Mouse (Mus musculus): ENCODE data around the gene Cyp4v3. TPM values are rescaled to one million over a fixed set of nuclear protein-coding genes. Genes with fewer than 3 reads are reported as not detected.
A peak's percentile ranks its signal among the peaks of the same experiment; 100 is the strongest.

Gene Cyp4v3
- polyA plus RNA-seq, 1 experiment from 2014 or later: 8.0 TPM

GRCm38 (mm10) chr8:45363220-45363619, 30.2 kb upstream of the Cyp4v3 start:
- H3K27me3 ChIP-seq (ENCODE audit: insufficient read depth, low read length): no peaks in the 10 kb centered on the region
- DNase-seq (no peak), ATAC-seq (peak; percentile 50)
- no peaks in the 10 kb centered on the region for H3K4me1 ChIP-seq (ENCODE audit: insufficient read depth)
- no peak overlapping the region for H3K4me3 ChIP-seq (ENCODE audit: low read depth, low read length)
- H3K4me2 ChIP-seq (ENCODE audit: low read depth, low read length): no peak overlapping the region
- H3K9ac ChIP-seq (replicated peaks): no peak overlapping the region
- TF ChIP-seq EP300 (IDR thresholded peaks at IDR 0.05; ENCODE audit: low read depth) (no peak), CTCF (IDR thresholded peaks at IDR 0.05; ENCODE audit: low read depth) (no peak)
- WGBS (ENCODE audit: insufficient replicate concordance): 77% methylated on average over 1 of the region's 1 CpGs
- H3K9me3 ChIP-seq (ENCODE audit: low read length): no peaks in the 10 kb centered on the region
- no peak overlapping the region for H3K27ac ChIP-seq (ENCODE audit: low read depth)
- H3K36me3 ChIP-seq (replicated peaks; ENCODE audit: insufficient read depth, low read length): no peaks in the 10 kb centered on the region

- Histone ChIP-seq H3K27me3 (ENCODE audit: insufficient read depth, low read length) (no peaks in the 10 kb centered on the region), H3K4me3 (ENCODE audit: low read depth, low read length) (no peak overlapping the region), H3K9me3 (ENCODE audit: low read length) (no peaks in the 10 kb centered on the region), H3K9ac (replicated peaks) (no peak overlapping the region), H3K36me3 (replicated peaks; ENCODE audit: insufficient read depth, low read length) (no peaks in the 10 kb centered on the region), H3K4me1 (ENCODE audit: insufficient read depth) (peaks cover 5% of the 10 kb centered on the region; the same call in 1 of the 2 replicates), H3K4me2 (ENCODE audit: low read depth, low read length) (no peak overlapping the region), H3K27ac (ENCODE audit: low read depth) (no peak overlapping the region)
- no peak for ATAC-seq
- WGBS (ENCODE audit: insufficient replicate concordance): 64% methylated on average over 6 of the region's 6 CpGs
- DNase-seq: no peak
- TF ChIP-seq EP300 (IDR thresholded peaks at IDR 0.05; ENCODE audit: low read depth) (no peak), CTCF (IDR thresholded peaks at IDR 0.05; ENCODE audit: low read depth) (peak; percentile 46)
These were observed 29.3 kb upstream of the Cyp4v3 start for GRCm38 (mm10) chr8:45362323-45362722.

- ATAC-seq: no peak
- Histone ChIP-seq H3K27ac (ENCODE audit: low read depth) (no peak overlapping the region), H3K4me3 (ENCODE audit: low read depth, low read length) (no peak overlapping the region), H3K4me2 (ENCODE audit: low read depth, low read length) (peak overlapping the region; percentile 77; the same call in 1 of the 2 replicates), H3K9ac (replicated peaks) (no peak overlapping the region), H3K4me1 (ENCODE audit: insufficient read depth) (peaks cover 8% of the 10 kb centered on the region), H3K27me3 (ENCODE audit: insufficient read depth, low read length) (no peaks in the 10 kb centered on the region), H3K9me3 (ENCODE audit: low read length) (no peaks in the 10 kb centered on the region), H3K36me3 (replicated peaks; ENCODE audit: insufficient read depth, low read length) (no peaks in the 10 kb centered on the region)
- DNase-seq: no peak
- TF ChIP-seq CTCF (IDR thresholded peaks at IDR 0.05; ENCODE audit: low read depth) (no peak), EP300 (IDR thresholded peaks at IDR 0.05; ENCODE audit: low read depth) (no peak)
- WGBS (ENCODE audit: insufficient replicate concordance): 68% methylated on average over 6 of the region's 6 CpGs
These were observed 26.1 kb upstream of the Cyp4v3 start for GRCm38 (mm10) chr8:45359091-45359605.

GRCm38 (mm10) chr8:45358132-45358918, 25.3 kb upstream of the Cyp4v3 start:
- DNase-seq (peak; percentile 42), ATAC-seq (peak; percentile 65)
- H3K4me2 ChIP-seq (ENCODE audit: low read depth, low read length): peak overlapping the region; percentile 77
- no peak overlapping the region for H3K27ac ChIP-seq (ENCODE audit: low read depth)
- H3K9ac ChIP-seq (replicated peaks): peak overlapping the region; percentile 63
- peak overlapping the region; percentile 58 for H3K4me3 ChIP-seq (ENCODE audit: low read depth, low read length)
- H3K27me3 ChIP-seq (ENCODE audit: insufficient read depth, low read length): no peaks in the 10 kb centered on the region
- H3K9me3 ChIP-seq (ENCODE audit: low read length): no peaks in the 10 kb centered on the region
- WGBS (ENCODE audit: insufficient replicate concordance): 8% methylated on average over 48 of the region's 49 CpGs
- no peak for TF ChIP-seq EP300 (IDR thresholded peaks at IDR 0.05; ENCODE audit: low read depth)
- TF ChIP-seq CTCF (IDR thresholded peaks at IDR 0.05; ENCODE audit: low read depth): no peak
- no peaks in the 10 kb centered on the region for H3K36me3 ChIP-seq (replicated peaks; ENCODE audit: insufficient read depth, low read length)
- H3K4me1 ChIP-seq (ENCODE audit: insufficient read depth): peaks cover 8% of the 10 kb centered on the region

GRCm38 (mm10) chr8:45355809-45356208, 22.8 kb upstream of the Cyp4v3 start:
- 72% methylated on average over 6 of the region's 6 CpGs for WGBS (ENCODE audit: insufficient replicate concordance)
- no peak overlapping the region for H3K4me2 ChIP-seq (ENCODE audit: low read depth, low read length)
- H3K36me3 ChIP-seq (replicated peaks; ENCODE audit: insufficient read depth, low read length): no peaks in the 10 kb centered on the region
- no peak overlapping the region for H3K9ac ChIP-seq (replicated peaks)
- H3K4me3 ChIP-seq (ENCODE audit: low read depth, low read length): no peak overlapping the region
- H3K4me1 ChIP-seq (ENCODE audit: insufficient read depth): peaks cover 8% of the 10 kb centered on the region
- TF ChIP-seq CTCF (IDR thresholded peaks at IDR 0.05; ENCODE audit: low read depth) (no peak), EP300 (IDR thresholded peaks at IDR 0.05; ENCODE audit: low read depth) (no peak)
- no peaks in the 10 kb centered on the region for H3K9me3 ChIP-seq (ENCODE audit: low read length)
- no peak overlapping the region for H3K27ac ChIP-seq (ENCODE audit: low read depth)
- DNase-seq (no peak), ATAC-seq (no peak)
- H3K27me3 ChIP-seq (ENCODE audit: insufficient read depth, low read length): no peaks in the 10 kb centered on the region

- TF ChIP-seq CTCF (IDR thresholded peaks at IDR 0.05; ENCODE audit: low read depth) (peak; percentile 98), EP300 (IDR thresholded peaks at IDR 0.05; ENCODE audit: low read depth) (no peak)
These were observed 12.0 kb upstream of the Cyp4v3 start for GRCm38 (mm10) chr8:45345031-45345430.

More at GRCm38 (mm10) chr8:45345031-45345430, 12.0 kb upstream of the Cyp4v3 start:
- Histone ChIP-seq H3K4me2 (ENCODE audit: low read depth, low read length) (no peak overlapping the region), H3K27me3 (ENCODE audit: insufficient read depth, low read length) (no peaks in the 10 kb centered on the region), H3K36me3 (replicated peaks; ENCODE audit: insufficient read depth, low read length) (0 out of 2 replicates have a peak, but pooled peaks cover 1% of the 10 kb centered on the region), H3K9me3 (ENCODE audit: low read length) (no peaks in the 10 kb centered on the region), H3K4me3 (ENCODE audit: low read depth, low read length) (no peak overlapping the region), H3K4me1 (ENCODE audit: insufficient read depth) (no peaks in the 10 kb centered on the region), H3K9ac (replicated peaks) (no peak overlapping the region), H3K27ac (ENCODE audit: low read depth) (no peak overlapping the region)
- DNase-seq (peak; percentile 81), ATAC-seq (peak; percentile 47; the same call in 1 of the 2 replicates)
- 14% methylated on average over 6 of the region's 6 CpGs for WGBS (ENCODE audit: insufficient replicate concordance)

Data from liver, postnatal 0 days (tissue).